Mouse (Mus musculus): ENCODE measurements around the gene Tmcc2.

Gene Tmcc2

DNA sequence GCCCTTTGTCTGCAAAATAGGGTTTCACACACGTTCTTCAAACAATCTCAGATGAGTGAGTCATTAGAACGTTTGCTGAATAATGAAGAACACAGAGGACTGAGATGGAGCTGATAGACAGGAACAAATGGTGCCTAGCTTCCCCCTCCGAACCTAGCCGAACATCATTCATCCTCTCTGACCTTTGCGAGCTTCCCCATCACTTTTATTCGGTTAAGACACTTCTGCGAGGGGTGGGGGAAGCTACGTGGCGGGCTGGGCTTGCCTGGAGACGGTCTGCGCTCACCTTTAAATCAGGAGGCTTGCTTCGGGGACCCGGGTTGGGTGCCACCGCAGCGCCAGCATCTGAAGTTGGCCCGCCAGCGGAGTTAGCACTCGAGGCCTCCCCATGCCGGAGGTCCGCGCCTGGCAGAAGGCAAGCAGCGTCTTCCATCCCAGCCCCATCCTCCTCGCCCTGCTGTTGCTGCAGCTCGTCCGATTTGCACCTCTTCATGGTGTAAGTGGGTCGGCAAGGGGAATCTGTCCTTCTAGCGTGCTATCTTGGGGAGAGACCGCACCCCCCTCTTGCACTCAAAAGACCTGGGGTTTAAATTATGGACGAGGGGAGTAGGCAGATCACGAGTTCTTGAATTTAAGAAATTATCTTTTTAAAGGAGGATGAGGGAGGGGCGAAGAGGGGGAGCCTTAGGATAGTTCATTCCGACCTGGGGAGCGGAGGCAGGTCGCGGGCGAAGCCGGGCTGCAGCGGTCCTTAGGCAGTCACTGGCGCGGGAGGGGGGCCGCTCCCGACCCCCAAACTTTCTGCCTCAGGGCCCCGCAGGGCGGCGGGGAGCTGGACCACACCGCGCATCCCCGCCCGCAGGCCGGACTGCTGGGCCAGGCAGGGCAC is at the start of gene Tmcc2:
Tmcc2 (minus strand) TSS at position 591 of the 889 bp plus-strand sequence.
- DNase-seq (ENCODE audit: low read depth, low spot score): peak; percentile 52

DNA sequence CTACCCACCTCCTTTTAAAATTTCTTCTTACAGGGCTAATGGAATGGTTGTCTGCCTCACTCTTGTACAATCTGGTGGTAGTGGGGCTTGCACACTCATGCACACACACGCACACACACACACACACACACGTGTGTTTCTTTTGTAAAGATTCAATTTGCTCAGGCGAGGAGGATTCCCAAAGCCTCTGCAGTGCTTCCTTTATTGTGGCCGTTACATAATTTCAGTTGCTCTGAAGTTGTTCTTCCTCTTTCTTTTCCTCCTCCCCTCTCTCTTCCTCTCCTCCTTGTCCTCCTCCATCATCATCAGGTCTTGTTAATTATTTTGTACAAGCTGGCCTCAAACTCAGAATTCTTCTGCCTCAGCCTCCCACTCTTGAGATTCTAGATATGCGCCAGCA is 46.3 kb upstream of the Tmcc2 start:
- DNase-seq (ENCODE audit: low read depth, low spot score): no peak

DNA sequence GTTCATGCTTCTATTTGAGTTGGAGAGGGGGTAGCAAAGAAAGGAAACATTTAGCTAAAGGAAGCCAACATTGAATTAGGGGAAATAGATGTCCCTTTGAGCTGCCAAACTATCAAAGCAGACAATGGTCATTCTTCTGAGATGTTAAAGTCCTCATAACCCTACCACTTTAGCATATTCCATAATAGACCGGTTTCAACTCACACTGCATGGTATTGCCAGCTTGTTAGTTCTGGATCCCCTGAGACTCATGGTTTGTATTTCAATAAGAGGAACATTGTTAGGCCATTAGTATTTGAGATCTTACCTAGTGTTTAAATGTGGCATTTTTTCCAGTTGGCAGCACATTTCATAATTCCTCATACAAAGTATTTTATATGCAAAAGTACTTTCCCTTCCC is 45.9 kb upstream of the Tmcc2 start:
- no peak for DNase-seq (ENCODE audit: low read depth, low spot score)

DNA sequence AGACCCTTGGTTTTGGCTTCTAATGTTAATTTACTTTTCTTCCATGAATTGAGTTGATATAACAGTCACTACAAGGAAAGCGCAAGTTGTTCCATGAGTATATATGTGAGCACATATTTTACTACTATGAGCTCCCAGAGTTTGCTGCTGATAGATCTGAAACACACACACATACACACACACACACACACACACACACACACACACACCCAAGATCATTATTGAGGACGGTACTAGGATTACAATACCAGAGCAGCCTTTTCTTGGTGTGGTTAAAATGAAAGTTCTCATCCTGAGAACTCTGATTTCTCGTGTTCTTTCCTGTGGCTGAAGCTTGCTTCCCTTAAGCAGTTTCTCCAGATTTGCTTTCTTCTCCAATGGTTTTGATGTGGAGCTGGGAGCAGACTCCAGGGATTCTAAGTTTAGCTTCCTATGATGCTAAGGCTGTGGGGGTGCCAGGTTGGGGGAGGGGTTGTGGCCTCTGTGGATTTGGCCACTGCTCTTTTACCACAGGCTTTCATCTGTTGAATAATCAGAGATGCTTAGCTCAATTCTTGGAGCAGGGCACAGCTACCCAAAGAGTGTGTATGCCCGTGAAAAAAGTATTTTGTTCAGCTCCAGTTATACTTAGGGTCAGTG is 45.4 kb upstream of the Tmcc2 start:
- DNase-seq (ENCODE audit: low read depth, low spot score): no peak

DNA sequence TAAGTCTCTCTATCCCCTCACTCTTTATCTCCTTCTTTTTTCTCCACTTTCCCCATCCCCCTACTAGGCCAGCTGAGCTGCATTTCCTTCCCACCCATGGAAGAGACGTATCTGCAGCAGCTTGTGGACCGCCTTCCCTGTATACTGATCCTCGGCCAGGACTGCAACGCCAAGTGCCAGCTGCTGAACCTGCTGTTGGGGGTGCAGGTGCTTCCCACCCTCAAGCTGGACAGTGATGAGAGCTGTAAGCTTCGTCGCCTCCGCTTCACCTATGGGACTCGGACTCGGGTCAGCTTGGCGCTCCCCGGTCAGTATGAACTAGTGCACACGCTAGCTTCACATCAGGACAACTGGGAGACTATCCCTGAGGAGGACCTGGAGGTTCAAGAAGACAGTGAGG is 43.0 kb upstream of the Tmcc2 start:
- DNase-seq (ENCODE audit: low read depth, low spot score): no peak

DNA sequence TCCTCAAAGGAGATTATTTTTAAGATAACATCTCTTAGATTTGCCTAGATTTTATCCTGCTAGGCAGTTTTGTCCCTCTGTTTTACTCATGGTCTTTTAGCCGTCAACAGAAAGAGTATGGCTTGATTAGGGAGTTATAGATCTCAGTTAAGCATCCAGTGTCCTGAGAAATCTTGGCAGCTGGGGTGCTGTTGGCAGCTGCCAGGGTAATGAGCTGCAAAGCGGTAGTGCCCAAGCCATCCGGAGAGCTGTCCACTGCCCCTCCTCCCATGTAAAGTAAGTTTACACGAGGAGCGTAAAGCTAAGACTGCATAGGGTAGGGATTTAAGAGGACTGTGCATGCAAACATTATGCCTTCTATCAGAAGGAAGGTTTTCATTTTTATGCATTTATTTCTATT is 42.3 kb upstream of the Tmcc2 start:
- DNase-seq (ENCODE audit: low read depth, low spot score): no peak

DNA sequence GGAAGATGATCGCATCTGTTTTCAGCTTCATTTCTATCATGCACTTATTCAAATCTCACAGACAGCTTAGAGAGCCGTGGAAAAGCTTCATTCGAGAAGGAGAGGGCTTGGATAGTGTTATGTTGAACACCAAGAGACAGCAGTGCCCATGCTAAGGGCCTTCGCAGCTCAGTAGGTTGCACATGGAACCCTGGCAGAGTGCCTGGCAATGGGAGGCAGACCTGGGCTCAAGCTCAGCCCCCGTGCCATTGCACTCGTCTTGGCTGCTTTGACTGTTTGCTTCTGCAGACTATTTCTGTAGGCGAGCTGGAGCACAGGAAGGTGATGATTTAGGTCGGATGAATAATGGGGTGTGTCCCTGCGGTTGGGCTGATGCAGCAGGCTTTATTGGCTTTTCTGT is 40.6 kb upstream of the Tmcc2 start:
- peak; percentile 27 for DNase-seq (ENCODE audit: low read depth, low spot score)

DNA sequence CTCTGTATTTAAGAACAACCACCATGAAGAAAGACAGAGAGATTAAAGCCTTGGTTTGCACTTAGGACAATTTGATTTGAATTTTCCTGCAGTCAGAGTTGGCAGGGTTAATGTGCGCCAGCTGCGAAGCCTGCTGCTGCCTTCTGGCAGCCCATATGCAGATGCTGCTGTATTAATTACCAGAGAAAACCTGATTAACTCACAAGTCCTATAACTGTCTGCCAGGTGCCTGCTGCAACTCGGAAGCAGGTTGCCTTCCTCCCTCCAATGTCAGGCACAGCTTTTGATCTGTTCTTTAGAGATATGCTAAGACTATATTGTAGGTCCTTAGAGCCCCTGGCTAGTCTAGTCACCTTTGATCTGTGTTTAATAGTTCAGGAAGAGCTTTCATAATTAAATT is 39.7 kb upstream of the Tmcc2 start:
- no peak for DNase-seq (ENCODE audit: low read depth, low spot score)

DNA sequence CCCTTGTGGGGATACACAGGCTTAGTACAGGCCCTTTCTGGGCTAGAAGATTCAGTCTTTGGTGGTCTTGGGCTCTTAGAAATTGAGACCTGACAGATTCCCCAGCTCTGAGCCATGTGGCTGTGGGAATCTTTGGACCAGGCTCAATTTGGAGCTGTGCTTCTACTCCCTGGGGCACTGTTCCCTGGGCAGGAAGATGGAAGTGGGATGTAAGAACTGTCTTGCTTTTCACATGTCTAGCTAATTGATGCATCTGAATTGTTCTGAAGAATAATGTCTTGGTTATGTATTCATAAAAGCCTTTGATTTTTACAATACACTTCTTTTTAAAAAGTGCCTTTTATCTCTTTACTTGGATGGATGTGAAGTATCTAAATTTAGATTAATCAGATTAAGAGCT is 34.5 kb upstream of the Tmcc2 start:
- no peak for DNase-seq (ENCODE audit: low read depth, low spot score)

DNA sequence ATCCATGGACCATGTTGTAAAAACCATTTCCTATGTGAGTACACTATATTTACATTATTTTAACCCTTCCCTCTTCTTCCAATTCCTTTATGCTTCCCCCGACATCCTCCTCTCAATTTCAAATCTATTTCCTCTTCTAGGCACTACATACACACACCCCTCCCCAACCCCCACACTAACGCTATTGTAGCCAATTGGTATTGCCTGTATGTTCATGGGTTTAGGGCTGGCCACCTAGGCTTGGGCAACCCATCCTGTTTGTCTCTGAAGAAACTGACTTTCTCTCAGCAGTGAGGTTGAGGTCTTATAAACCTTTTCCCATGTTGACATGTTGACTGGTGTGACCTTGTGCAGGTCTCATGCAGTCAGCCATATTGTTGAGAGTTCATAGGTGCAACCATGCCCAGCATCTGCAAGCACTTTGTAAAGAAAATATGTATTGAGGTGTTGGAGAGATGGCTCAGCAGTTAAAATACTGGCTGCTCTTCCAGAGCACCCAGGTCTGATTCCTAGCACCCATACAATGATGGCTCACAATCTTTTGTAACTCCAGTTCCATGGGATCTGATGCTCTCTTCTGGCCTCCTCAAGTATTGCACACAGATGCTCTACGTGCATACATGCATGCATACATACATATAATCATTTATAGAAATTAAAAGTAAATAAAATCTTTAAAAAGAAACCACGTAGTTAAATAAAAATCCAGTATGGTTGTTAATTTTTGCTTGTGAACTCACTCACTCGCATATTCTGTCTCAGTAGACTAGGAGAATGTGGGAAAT is 32.0 kb upstream of the Tmcc2 start:
- DNase-seq (ENCODE audit: low read depth, low spot score): peak; percentile 15

DNA sequence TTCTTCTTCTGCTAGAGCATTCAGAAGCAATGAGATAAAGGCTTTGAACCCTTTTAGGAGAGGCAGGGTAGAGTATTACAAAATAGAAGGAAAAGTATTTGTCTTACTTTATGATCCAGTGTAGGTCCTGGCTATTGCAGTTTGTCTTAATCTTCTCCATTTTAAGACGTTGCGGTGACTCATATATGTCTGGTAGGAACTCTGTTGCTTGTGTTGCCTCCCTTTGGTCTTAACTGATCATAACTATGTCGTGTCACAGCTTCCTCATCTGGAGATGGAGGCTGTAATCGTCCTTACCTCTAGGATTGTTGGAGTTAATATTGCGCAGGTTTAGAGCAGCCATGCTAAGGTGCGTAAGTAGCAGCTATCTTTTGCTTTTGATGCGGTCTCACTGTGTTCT is 29.6 kb upstream of the Tmcc2 start:
- no peak for DNase-seq (ENCODE audit: low read depth, low spot score)

DNA sequence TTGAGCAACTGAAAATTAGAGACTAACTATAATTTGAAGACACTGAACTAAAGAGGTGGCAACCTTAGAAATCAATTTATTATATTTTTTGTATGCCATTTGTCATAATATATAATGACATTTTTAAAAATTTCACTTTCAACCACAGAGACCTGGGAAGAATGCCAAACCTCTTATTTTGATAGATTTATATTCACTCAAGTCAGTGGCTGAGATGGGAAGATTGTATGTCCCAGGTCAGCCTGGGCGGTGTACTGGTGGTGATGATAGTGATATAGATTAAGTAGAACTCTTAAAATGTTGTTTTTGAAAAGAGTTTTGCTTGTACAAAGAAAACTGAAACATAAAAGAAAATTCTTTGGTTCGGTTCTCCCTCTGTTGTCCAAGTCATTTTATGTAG is 29.1 kb upstream of the Tmcc2 start:
- no peak for DNase-seq (ENCODE audit: low read depth, low spot score)

DNA sequence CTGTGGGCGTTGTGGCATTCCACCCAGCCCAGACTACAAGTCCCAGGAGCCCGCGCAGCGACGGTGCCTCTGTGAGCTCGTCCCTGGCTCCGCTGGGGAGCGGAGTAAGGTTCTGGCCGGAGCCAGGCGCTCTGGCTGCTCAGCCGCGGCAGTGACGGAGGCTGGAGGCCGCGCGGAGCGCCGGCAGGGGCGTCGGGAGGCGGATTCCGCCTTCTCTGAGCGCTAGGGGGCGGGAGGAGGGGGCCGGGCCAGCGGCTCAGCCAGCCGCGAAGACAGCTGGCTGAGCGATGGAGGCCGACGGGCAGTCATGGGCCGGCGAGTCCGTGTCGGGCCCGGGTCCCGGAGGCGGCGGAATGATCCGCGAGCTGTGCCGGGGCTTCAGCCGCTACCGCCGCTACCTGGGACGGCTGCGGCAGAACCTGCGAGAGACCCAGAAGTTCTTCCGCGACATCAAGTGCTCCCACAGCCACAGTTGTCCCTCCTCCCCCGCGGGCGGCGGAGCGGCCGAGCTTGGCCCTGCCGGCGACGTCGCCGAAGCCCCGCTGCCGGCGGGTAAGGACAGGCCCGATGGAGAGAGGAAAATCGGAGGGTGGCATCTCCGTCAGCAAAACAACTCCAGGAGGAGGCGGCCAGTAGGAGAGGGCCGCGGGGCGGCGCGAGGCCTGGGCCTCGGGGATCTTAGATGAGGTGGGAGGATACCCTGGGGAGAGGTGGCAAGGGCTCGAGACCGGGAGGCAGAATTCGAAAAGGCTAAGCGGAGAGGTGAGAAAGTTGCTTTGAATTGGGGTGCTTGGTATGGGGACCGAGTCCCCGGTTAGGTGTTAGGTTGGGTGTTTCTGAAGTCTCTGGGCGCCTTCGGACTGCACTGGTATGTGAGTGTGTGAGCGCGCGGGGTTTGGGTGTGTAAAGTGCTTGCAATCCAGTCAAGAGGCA is 26.5 kb upstream of the Tmcc2 start, which contains the start of gene Dstyk:
Dstyk (plus strand) TSS at position 237 of the 933 bp plus-strand sequence.
- peak; percentile 98 for DNase-seq (ENCODE audit: low read depth, low spot score)

DNA sequence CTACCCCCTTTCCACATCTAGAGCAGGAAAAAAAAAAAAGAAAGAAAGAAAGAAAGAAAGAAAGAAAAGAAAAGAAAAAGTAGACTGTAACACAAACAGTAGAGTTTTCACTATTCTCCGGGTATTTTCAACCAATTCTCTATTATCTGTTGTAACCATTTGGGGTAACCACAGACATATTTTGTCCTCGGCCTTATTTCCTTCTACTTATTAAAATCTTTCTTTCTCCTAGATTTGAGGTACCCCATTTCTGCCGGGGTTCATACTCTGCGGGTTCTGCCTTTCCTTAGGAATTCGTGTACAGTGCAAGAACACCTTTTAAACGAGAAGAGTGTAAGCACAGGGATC is 25.8 kb upstream of the Tmcc2 start:
- DNase-seq (ENCODE audit: low read depth, low spot score): no peak

DNA sequence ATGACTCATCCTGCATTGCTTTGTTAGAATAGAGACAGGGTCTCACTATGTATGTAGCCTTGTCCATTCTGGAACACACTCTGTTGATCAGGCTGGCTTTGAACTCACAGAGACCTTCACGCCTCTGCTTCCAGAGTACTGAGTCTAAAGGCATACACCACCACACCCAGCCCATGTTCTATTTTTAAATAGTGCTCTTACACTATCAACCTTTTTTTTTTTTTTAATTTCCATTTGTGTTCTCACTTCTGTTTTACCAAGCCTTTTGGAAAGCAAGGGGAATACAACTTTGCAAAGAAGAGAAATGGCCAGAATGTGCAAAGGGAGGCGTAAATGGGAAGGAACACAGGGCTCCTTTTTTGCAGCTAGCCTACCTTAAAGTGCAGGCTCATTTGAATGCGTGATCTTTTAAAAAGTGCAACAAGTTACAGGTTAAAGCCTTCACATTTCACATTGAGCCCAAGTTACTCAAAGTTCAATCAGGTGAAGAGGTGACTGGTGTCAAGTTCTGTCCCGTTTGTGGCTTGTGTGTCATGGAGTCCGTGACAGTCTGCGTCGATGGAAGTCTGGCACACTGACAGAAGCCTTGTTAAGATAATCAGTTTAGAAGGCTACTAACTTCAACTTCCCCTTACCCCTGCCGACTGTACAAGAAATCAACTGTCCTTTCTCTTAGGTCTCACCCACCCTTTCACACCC is 25.3 kb upstream of the Tmcc2 start:
- no peak for DNase-seq (ENCODE audit: low read depth, low spot score)

DNA sequence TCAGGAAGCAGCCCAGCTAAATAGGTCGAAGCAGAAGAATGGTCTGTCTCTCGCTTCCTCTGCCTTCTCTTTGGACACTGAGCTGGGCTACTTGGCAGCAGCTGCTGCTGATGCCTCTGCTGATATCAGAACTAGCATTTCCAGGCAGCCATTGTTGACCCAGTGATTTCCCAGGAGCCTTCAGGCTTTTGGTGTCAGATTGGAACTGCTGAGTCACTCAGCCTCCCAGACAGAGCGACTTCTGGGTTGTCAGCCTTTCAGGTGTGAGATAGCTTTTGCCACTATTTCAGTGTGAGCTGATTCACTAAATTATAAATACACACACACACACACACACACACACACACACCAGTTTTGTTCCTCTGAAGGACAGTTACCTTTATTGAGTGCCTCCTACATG is 19.6 kb upstream of the Tmcc2 start:
- DNase-seq (ENCODE audit: low read depth, low spot score): no peak

DNA sequence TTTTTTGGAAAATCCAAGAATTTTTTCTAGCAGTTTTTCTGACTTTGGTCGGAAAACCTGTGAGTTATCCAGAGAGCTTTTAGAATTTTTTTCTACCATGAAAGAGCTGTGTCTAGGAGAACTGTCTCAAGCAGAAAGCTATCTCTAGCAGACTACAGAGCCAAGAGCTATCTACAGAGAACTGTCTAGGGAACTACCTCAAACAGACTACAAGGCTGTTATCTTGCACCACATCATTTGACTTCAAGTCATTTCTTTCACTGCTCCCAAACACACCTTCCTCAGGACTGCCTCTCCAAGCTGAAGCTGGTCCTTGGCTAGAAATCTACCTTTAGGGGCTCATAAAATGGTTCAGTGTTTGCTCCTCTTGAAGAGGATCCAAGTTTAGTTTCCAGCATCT is 10.8 kb upstream of the Tmcc2 start:
- DNase-seq (ENCODE audit: low read depth, low spot score): no peak

DNA sequence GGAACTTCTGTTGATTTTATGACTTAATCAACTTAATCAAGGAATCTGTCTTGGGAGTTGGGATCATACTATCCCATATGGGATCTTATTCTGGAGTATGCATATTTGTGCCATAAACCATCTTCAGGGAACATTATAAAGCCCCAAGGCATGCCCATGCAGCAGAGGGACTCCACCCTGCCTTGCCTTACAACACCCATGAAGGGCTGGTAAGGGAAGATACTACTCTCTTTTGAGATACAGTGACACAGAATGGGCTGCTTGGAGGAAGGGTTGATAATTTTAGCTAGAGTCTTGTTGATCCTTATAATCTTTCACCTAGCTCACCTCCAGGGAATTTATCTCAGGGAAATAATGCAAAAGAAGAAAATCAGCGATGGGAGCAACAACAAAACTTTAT is 9.5 kb upstream of the Tmcc2 start:
- DNase-seq (ENCODE audit: low read depth, low spot score): no peak

DNA sequence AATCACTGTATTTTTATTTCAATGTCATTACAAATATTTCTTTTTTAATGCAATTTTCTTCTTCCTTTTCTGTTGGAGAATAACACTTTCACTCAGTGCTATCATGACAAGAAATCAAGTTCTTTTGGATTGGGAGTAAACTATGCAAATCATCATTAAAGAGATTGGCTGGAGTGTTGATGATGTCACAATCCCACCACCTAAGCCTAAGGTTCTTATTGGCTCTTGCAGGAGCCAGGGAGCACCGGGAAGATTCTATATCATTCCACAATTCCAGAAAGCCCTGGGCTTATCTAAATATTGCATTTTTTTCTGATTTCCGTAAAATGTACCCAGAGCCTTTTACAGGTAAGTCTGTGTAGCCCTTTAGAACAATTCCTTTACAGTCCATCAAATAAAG is 5.6 kb upstream of the Tmcc2 start:
- DNase-seq (ENCODE audit: low read depth, low spot score): no peak

DNA sequence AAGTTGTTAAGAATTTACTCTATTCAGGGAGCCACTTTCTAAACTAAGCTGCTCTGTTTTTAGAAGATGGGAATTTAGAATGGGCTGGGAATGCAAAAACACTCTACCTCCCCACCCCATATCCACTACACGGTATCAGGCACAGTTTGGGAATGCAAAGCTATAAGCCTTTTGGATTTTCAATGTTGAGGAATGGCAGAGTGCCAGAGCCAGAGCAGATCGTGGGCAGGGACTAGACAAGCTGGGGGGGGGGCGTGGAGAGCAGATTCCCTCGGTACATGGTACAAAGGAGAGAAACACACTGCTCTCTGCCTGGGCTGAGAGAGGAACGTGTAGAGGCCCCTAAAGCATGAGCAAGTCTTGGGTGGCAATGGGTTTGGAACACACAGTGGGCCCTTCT is 1.8 kb upstream of the Tmcc2 start:
- no peak for DNase-seq (ENCODE audit: low read depth, low spot score)

DNA sequence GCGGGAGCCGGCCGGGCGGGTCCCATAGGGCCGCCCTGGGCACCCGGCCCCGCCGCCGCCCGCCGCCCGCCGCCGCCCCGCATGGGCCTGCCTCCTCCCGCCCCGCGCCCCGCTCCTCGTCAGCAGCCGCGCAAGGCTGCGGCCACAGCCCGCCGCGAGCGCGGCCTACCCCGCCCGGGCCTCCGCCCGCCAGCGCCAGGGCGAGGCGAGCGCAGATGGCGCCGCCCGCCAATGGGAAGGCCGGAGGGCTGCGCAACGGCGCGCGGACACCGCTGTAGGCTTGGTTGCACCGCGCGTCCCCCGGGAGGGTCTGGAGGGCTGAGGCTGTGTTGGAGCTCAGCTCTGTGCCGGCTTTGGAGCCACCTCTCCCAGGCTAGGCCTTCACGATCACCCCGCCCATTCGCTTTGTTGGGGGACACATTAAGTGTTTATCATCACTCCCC is 520 bp upstream of the Tmcc2 start:
- DNase-seq (ENCODE audit: low read depth, low spot score): peak; percentile 82

Measured in ZHBTc4 (cell line).